Mouse (Mus musculus) myocyte (in vitro differentiated cells): ENCODE data around the gene Cacng2. TPM values are rescaled to one million over a fixed set of nuclear protein-coding genes. Genes with fewer than 3 reads are reported as not detected.

Experiments used
- H3K27me3 ChIP-seq: one replicate; pipeline ENCODE4 v1.6.1; 2011; ENCODE audit not compliant: control insufficient read depth, insufficient read depth, insufficient read length
- H3K36me3 ChIP-seq: one replicate; pipeline ENCODE4 v1.6.1; 2011; ENCODE audit not compliant: control insufficient read depth, insufficient read depth
- H3K4me2 ChIP-seq: one replicate; pipeline ENCODE4 v1.6.1; 2011; ENCODE audit warnings: low read depth, control low read depth
- H3K4me3 ChIP-seq: one replicate; pipeline ENCODE4 v1.5.1; 2011; ENCODE audit warnings: mild to moderate bottlenecking, control low read depth, moderate library complexity
- H3K79me2 ChIP-seq: one replicate; pipeline ENCODE4 v1.6.1; 2011; ENCODE audit not compliant: control insufficient read depth, insufficient read depth
- H3ac ChIP-seq: one replicate; pipeline ENCODE4 v1.6.1; 2011; ENCODE audit not compliant: control insufficient read depth, insufficient read length
- CEBPB ChIP-seq: IDR thresholded peaks from 2 replicates; pipeline ENCODE4 v1.6.1; 2011; ENCODE audit warnings: mild to moderate bottlenecking, moderate library complexity; ENCODE audit not compliant: poor library complexity, insufficient read depth, severe bottlenecking
- E2F4 ChIP-seq: IDR thresholded peaks from one replicate; pipeline ENCODE4 v1.6.1; 2011; ENCODE audit warnings: mild to moderate bottlenecking, control low read depth, moderate library complexity; ENCODE audit not compliant: insufficient read depth
- MAX ChIP-seq: IDR thresholded peaks from one replicate; pipeline ENCODE4 v1.6.1; 2011; ENCODE audit warnings: low read depth, mild to moderate bottlenecking, control low read depth
- MYOD1 ChIP-seq, 3 experiments: IDR thresholded peaks; one replicate each; pipeline ENCODE4 v1.6.1; 2011; ENCODE audit warnings: control low read depth in 2 of 3, low read depth in 2 of 3, mild to moderate bottlenecking in 2 of 3, moderate library complexity in 1 of 3; ENCODE audit not compliant: insufficient read length in 2 of 3, control insufficient read depth in 1 of 3
- MYOG ChIP-seq, 3 experiments: IDR thresholded peaks; one replicate each; pipeline ENCODE4 v1.6.1; 2011; ENCODE audit warnings: control low read depth in 2 of 3, low read depth in 2 of 3, mild to moderate bottlenecking in 2 of 3; ENCODE audit not compliant: insufficient read length in 2 of 3, control insufficient read depth in 1 of 3, insufficient read depth in 1 of 3
- POLR2A ChIP-seq: IDR thresholded peaks from one replicate; pipeline ENCODE4 v1.6.1; 2011; ENCODE audit warnings: low read depth, mild to moderate bottlenecking, control low read depth, moderate library complexity; ENCODE audit not compliant: insufficient read length
- POLR2AphosphoS2 ChIP-seq: IDR thresholded peaks from one replicate; pipeline ENCODE4 v1.6.1; 2011; ENCODE audit warnings: low read depth, control low read depth; ENCODE audit not compliant: insufficient read length
- REST ChIP-seq: IDR thresholded peaks from one replicate; pipeline ENCODE4 v1.6.1; 2011; ENCODE audit warnings: mild to moderate bottlenecking, control low read depth, moderate library complexity; ENCODE audit not compliant: insufficient read depth, insufficient read length
- SRF ChIP-seq: IDR thresholded peaks from one replicate; pipeline ENCODE4 v1.6.1; 2011; ENCODE audit warnings: low read depth; ENCODE audit not compliant: control insufficient read depth, insufficient read length
- TCF12 ChIP-seq: IDR thresholded peaks from one replicate; pipeline ENCODE4 v1.6.1; 2011; ENCODE audit warnings: mild to moderate bottlenecking, control low read depth; ENCODE audit not compliant: poor library complexity, insufficient read depth, severe bottlenecking
- TCF3 ChIP-seq: IDR thresholded peaks from one replicate; pipeline ENCODE4 v1.6.1; 2011; ENCODE audit warnings: low read depth, control low read depth; ENCODE audit not compliant: insufficient read length
- USF1 ChIP-seq: IDR thresholded peaks from one replicate; pipeline ENCODE4 v1.6.1; 2011; ENCODE audit warnings: low read depth, mild to moderate bottlenecking, control low read depth, moderate library complexity
- polyA plus RNA-seq: library from polyadenylated mRNA; unstranded; fragments of >200 nt; fragmentation: generic; extraction: Trizol; gene quantifications from one replicate; pipeline ENCODE4 v1.2.1, GENCODE M21; 2012; ENCODE audit warnings: missing spikeins

The Cacng2 gene
- polyA plus RNA-seq, 1 experiment: 0.04 TPM

GRCm38 (mm10) chr15:78003929-78004328 lies 115.9 kb downstream of the Cacng2 start:
- peaks cover 93% of the 10 kb centered on the region for H3K27me3 ChIP-seq

GRCm38 (mm10) chr15:78001400-78001799 lies 118.4 kb downstream of the Cacng2 start:
- H3K36me3 ChIP-seq: no peaks in the 10 kb centered on the region
- peaks cover 87% of the 10 kb centered on the region for H3K27me3 ChIP-seq
- no peak overlapping the region for H3ac ChIP-seq
- H3K4me2 ChIP-seq: no peak overlapping the region
- no peak overlapping the region for H3K4me3 ChIP-seq
- no peak for TF ChIP-seq TCF3
- TF ChIP-seq POLR2AphosphoS2: no peak
- TF ChIP-seq CEBPB: no peak
- TF ChIP-seq SRF: no peak
- TF ChIP-seq MYOD1 (IDR thresholded peaks at IDR 0.05; ENCODE audit: control insufficient read depth in 1 of 3, insufficient read length in 2 of 3, low read depth in 2 of 3): no peak
- TF ChIP-seq TCF12: no peak
- no peak for TF ChIP-seq MAX
- TF ChIP-seq USF1: no peak
- no peak for TF ChIP-seq POLR2A
- TF ChIP-seq REST: no peak
- no peak for TF ChIP-seq E2F4
- TF ChIP-seq MYOG (IDR thresholded peaks at IDR 0.05; ENCODE audit: control insufficient read depth in 1 of 3, insufficient read depth in 1 of 3, insufficient read length in 2 of 3, low read depth in 2 of 3): no peak
- H3K79me2 ChIP-seq: no peaks in the 10 kb centered on the region

More at GRCm38 (mm10) chr15:78003929-78004328, 115.9 kb downstream of the Cacng2 start:
- Histone ChIP-seq H3K4me2 (no peak overlapping the region), H3K4me3 (no peak overlapping the region), H3K36me3 (no peaks in the 10 kb centered on the region), H3ac (no peak overlapping the region), H3K79me2 (no peaks in the 10 kb centered on the region)
- TF ChIP-seq USF1: no peak
- TF ChIP-seq SRF: no peak
- TF ChIP-seq MYOD1 (IDR thresholded peaks at IDR 0.05; ENCODE audit: control insufficient read depth in 1 of 3, insufficient read length in 2 of 3, low read depth in 2 of 3): no peak
- no peak for TF ChIP-seq POLR2A
- TF ChIP-seq REST: no peak
- no peak for TF ChIP-seq E2F4
- no peak for TF ChIP-seq CEBPB
- TF ChIP-seq POLR2AphosphoS2: no peak
- TF ChIP-seq MAX: no peak
- no peak for TF ChIP-seq MYOG (IDR thresholded peaks at IDR 0.05; ENCODE audit: control insufficient read depth in 1 of 3, insufficient read depth in 1 of 3, insufficient read length in 2 of 3, low read depth in 2 of 3)
- no peak for TF ChIP-seq TCF12
- TF ChIP-seq TCF3: no peak

DNA sequence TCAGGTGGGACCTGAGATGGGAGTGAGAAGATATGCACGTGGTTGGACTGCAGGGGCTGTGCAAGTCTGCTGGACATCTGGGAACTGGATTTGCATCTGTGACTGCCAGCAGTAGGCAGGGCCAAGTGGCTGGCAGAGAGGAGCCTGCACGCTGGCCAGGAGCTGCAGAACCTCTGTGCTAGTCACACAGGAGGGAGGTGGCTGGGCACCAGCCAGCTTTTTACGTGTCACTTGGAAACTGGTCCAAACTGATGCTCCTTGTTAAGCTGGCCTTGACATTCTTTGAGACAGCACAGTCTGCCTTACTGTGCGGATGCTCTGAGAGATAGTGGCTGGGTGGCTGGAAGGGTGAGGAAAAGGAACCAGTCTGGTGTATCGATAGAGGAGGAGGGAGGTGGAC lies 131.3 kb downstream of the Cacng2 start:
- Histone ChIP-seq H3K36me3 (no peaks in the 10 kb centered on the region), H3K4me3 (no peak overlapping the region), H3ac (no peak overlapping the region), H3K79me2 (no peaks in the 10 kb centered on the region), H3K27me3 (peaks cover 59% of the 10 kb centered on the region), H3K4me2 (no peak overlapping the region)
- TF ChIP-seq MYOG (IDR thresholded peaks at IDR 0.05; ENCODE audit: control insufficient read depth in 1 of 3, insufficient read depth in 1 of 3, insufficient read length in 2 of 3, low read depth in 2 of 3): no peak
- no peak for TF ChIP-seq TCF3
- no peak for TF ChIP-seq MYOD1 (IDR thresholded peaks at IDR 0.05; ENCODE audit: control insufficient read depth in 1 of 3, insufficient read length in 2 of 3, low read depth in 2 of 3)
- no peak for TF ChIP-seq SRF
- no peak for TF ChIP-seq TCF12
- no peak for TF ChIP-seq REST
- TF ChIP-seq POLR2AphosphoS2: no peak
- no peak for TF ChIP-seq E2F4
- TF ChIP-seq CEBPB: no peak
- TF ChIP-seq MAX: no peak
- TF ChIP-seq USF1: no peak
- no peak for TF ChIP-seq POLR2A

- TF ChIP-seq REST: peak; percentile 66
- TF ChIP-seq POLR2AphosphoS2: no peak
- no peak for TF ChIP-seq CEBPB
- no peak for TF ChIP-seq SRF
- TF ChIP-seq MYOG (IDR thresholded peaks at IDR 0.05; ENCODE audit: control insufficient read depth in 1 of 3, insufficient read depth in 1 of 3, insufficient read length in 2 of 3, low read depth in 2 of 3): no peak
- Histone ChIP-seq H3K36me3 (no peaks in the 10 kb centered on the region), H3K27me3 (peaks cover 79% of the 10 kb centered on the region), H3ac (no peak overlapping the region), H3K4me3 (no peak overlapping the region), H3K79me2 (no peaks in the 10 kb centered on the region), H3K4me2 (no peak overlapping the region)
Observed at GRCm38 (mm10) chr15:77983391-77983790, 136.4 kb downstream of the Cacng2 start.

GRCm38 (mm10) chr15:77982195-77982939 lies 137.5 kb downstream of the Cacng2 start:
- no peak overlapping the region for H3K4me2 ChIP-seq
- no peaks in the 10 kb centered on the region for H3K79me2 ChIP-seq
- H3ac ChIP-seq: no peak overlapping the region
- H3K27me3 ChIP-seq: peaks cover 69% of the 10 kb centered on the region
- H3K36me3 ChIP-seq: no peaks in the 10 kb centered on the region
- H3K4me3 ChIP-seq: no peak overlapping the region
- TF ChIP-seq MYOG (IDR thresholded peaks at IDR 0.05; ENCODE audit: control insufficient read depth in 1 of 3, insufficient read depth in 1 of 3, insufficient read length in 2 of 3, low read depth in 2 of 3): peak in 1 of 3 experiments; percentile 0
- no peak for TF ChIP-seq E2F4
